Mouse (Mus musculus) intestine, postnatal 0 days (tissue): ENCODE measurements around the gene Dusp15. TPM values are rescaled to one million over a fixed set of nuclear protein-coding genes. Genes with fewer than 3 reads are reported as not detected.

ENCODE experiments used
- ATAC-seq: fragments of 200-750 bp; cut with Nextera tagmentation; 2 replicates; pipeline ENCODE4 v1.8.0; 2017; ENCODE audit warnings: mild to moderate bottlenecking, moderate TSS enrichment, moderate library complexity
- H3K27ac ChIP-seq: fragments of 300-500 bp; sonication (generic); 2 replicates; pipeline ENCODE4 v1.5.1; 2014; ENCODE audit warnings: mild to moderate bottlenecking, low read depth, low read length, moderate library complexity
- H3K27me3 ChIP-seq: fragments of 300-500 bp; sonication (generic); replicated peaks from 2 replicates; pipeline ENCODE4 v1.6.1; 2014; ENCODE audit warnings: low read length, mixed read lengths; ENCODE audit not compliant: control insufficient read depth, insufficient read depth
- H3K36me3 ChIP-seq: fragments of 300-500 bp; sonication (generic); 2 replicates; pipeline ENCODE4 v1.6.1; 2014; ENCODE audit warnings: mild to moderate bottlenecking, moderate library complexity; ENCODE audit not compliant: control insufficient read depth, insufficient read depth
- H3K4me1 ChIP-seq: fragments of 300-500 bp; sonication (generic); replicated peaks from 2 replicates; pipeline ENCODE4 v1.6.1; 2014; ENCODE audit warnings: antibody characterized with exemption, low read length, mixed read lengths; ENCODE audit not compliant: control insufficient read depth, insufficient read depth
- H3K4me2 ChIP-seq: fragments of 300-500 bp; sonication (generic); replicated peaks from 2 replicates; pipeline ENCODE4 v1.6.1; 2014; ENCODE audit warnings: low read depth, mild to moderate bottlenecking, moderate library complexity
- H3K4me3 ChIP-seq: fragments of 300-500 bp; sonication (generic); 2 replicates; pipeline ENCODE4 v1.5.1; 2014; ENCODE audit warnings: low read depth, low read length
- H3K9ac ChIP-seq: fragments of 300-500 bp; sonication (generic); 2 replicates; pipeline ENCODE4 v1.6.1; 2014; ENCODE audit warnings: mild to moderate bottlenecking, low read depth, low read length
- H3K9me3 ChIP-seq: fragments of 300-500 bp; sonication (generic); 2 replicates; pipeline ENCODE4 v1.6.1; 2016; ENCODE audit warnings: mixed run types; ENCODE audit not compliant: control insufficient read depth
- CTCF ChIP-seq: sonication (generic); IDR thresholded peaks from 2 replicates; pipeline ENCODE4 v1.5.1; 2016; ENCODE audit warnings: low read depth, mild to moderate bottlenecking, control low read depth, antibody characterized with exemption, moderate library complexity
- WGBS: fragments of 180-500 bp; shearing (Covaris S2); extraction: QIAGEN DNeasy Blood & Tissue Kit; methylation state at CpG from one replicate; pipeline ENCODE4 v1.1.7; 2014; 5-methylcytosine and 5-hydroxymethylcytosine counted together
- polyA plus RNA-seq: library from polyadenylated mRNA; unstranded; fragments of >200 nt; fragmentation: Nextera tagmentation; extraction: Ambion mirVana; gene quantifications from 2 replicates; pipeline ENCODE4 v1.2.1, GENCODE M21; 2015

Dusp15 gene
- polyA plus RNA-seq, 1 experiment from 2014 or later = 0.13 TPM

DNA sequence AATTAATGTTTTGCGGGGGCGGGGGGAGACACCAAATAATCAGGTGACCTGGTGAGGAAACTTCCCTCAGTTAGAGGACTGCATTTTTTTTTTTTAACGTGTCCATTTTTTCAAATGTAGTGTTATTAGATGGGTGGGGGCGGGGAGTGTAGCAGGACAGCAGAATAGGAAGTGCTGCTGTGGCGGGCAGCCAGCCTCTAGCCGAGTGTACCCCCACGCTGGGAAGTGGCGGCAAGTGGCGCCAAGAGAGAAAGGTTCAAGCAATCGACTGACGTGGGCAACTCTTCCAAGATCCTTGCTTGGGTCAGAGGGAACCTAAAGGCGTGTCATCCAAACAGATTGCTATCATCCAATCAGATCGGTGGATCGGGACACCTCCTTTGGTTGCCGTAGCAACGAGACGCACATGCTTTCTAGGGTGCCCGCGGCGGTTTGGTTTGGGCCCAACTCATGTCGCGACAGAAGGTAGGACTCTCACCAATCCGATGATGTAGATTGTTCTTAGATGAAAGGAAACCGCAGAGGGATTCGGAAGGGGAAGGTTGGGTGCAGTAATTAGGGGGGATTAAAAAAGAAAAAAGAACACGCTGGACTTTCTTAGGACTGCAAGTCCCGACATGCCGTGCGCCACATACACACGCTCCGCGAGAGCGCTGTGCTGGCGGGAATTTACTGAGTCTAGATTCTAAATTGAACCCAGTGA is 10.7 kb upstream of the Dusp15 start, which contains the start of gene Ttll9:
Ttll9 (plus strand) TSS at position 395 of the 703 bp plus-strand sequence.
- Histone ChIP-seq H3K27me3 (0 out of 2 replicates have a peak, but pooled peaks cover 4% of the 10 kb centered on the region), H3K4me2 (peak within 1 kb of the TSS; percentile 65), H3K9ac (no peak within 1 kb of the TSS), H3K36me3 (no peaks in the 10 kb centered on the region), H3K4me3 (peak within 1 kb of the TSS; percentile 37), H3K9me3 (no peaks in the 10 kb centered on the region), H3K27ac (no peak within 1 kb of the TSS), H3K4me1 (no peaks in the 10 kb centered on the region)
- peak; percentile 56; the same call in 1 of the 2 replicates for ATAC-seq
- WGBS = 3% methylated on average over 34 of the region's 34 CpGs
- TF ChIP-seq CTCF = no peak

DNA sequence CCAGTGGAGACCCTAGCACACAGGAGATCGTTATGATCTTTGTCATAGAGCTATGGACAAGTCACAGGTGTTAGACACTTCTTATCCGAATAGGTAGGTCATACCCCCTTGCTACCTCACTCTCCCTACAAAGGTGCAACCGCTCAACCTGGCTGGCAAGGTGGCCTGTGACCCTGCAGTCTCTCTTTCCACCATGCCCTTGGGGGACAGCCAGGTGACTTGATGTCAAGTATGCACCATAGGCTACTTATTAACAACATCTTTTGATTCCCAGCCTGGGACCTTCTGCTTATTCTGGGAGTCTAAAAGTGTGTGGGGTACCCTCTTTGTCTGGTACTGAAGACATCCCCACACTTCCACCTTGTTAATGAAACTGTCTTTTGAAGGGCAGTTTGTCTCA is 6.6 kb upstream of the Dusp15 start:
- Histone ChIP-seq H3K27ac (no peak overlapping the region), H3K4me3 (no peak overlapping the region), H3K4me1 (no peaks in the 10 kb centered on the region), H3K9me3 (no peaks in the 10 kb centered on the region), H3K36me3 (no peaks in the 10 kb centered on the region), H3K4me2 (no peak overlapping the region), H3K9ac (no peak overlapping the region), H3K27me3 (peaks cover 4% of the 10 kb centered on the region; the same call in 1 of the 2 replicates)
- 70% methylated on average over 3 of the region's 3 CpGs for WGBS
- no peak for ATAC-seq
- no peak for TF ChIP-seq CTCF

DNA sequence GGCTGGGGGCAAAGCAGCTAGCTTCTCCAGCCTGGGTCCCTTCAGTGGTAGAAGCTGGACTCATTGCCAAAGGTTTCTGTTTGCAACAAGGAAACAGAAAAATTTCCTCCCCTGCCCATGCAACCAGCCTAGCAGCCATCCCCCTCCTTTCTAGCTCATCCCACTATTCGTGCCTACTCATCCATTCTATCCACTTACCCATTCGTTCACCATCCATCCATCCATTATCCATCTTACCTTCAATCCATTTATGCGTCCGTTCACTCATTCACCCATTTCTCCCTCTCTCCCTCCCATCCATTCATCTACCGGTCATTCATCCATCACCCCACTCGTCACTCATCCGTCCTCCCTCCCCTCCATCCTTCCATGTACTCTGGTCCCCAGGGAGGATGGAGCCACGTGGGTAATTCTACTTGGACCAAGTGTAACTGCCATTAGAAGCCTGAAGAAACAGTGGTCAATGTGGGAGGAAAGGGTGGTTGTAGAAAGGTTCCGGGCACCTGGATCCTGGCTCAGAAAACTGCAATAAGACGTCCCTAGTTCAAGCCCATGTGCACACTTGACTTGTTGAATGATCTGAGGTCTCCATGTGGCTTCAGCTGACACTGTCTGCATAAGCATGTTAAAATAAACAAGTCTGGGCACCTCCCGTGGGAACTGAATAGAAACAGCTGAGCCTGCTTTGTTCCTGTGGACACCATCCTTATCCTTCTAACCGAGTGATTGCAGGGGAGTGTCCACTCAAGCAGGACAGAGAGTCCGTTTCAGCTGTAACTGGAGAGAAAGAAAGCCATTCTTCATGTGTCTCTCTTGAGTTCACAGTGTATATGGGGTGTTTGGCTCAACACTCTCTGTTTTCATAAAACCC is 587 bp upstream of the Dusp15 start:
- peaks cover 27% of the 10 kb centered on the region for H3K27me3 ChIP-seq
- no peak for ATAC-seq
- 21% methylated on average over 13 of the region's 13 CpGs for WGBS
- no peak overlapping the region for H3K27ac ChIP-seq
- no peak for TF ChIP-seq CTCF
- H3K9ac ChIP-seq = no peak overlapping the region
- no peaks in the 10 kb centered on the region for H3K36me3 ChIP-seq
- H3K4me1 ChIP-seq = no peaks in the 10 kb centered on the region
- H3K4me2 ChIP-seq = peak overlapping the region; percentile 91
- H3K4me3 ChIP-seq = peak overlapping the region; percentile 56
- no peaks in the 10 kb centered on the region for H3K9me3 ChIP-seq

DNA sequence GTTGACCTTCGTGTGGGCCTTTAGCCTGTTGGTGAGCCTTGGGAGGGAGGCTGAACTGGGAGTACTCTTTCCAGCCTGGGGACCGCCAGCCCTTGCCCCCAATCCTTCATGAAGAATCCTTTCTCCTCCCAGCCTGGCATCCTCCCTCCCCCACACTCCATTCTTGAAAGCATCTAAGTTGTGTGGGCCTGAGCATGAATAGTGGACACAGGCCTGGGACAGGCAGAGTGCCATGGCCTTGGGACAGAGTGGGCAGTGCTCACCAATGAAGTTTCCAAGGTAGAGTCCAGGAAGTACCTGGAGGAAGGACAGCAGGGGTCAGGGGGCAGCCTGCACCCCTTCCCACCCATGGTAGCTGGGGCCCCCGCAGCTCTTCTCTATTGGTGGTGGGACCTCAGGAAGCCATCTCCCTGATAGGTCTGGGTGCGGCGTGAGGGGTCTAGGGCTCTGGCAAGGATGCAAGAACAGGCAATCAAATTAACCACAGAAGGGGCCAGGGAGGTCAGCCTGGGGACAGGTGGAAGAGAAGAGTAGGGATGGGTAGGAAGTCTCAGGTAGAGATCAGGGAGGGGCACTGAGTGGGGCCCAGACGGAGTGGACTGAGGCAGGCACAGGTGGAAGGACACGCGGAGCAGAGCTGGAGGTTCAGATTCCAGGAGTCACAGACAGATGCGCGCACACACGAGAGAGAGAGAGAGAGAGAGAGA is 987 bp downstream of the Dusp15 start:
- WGBS = 33% methylated on average over 11 of the region's 11 CpGs
- Histone ChIP-seq H3K4me1 (no peaks in the 10 kb centered on the region), H3K9me3 (no peaks in the 10 kb centered on the region), H3K4me2 (0 out of 2 replicates have a peak overlapping the region, but pooled peaks have one; percentile 91), H3K36me3 (no peaks in the 10 kb centered on the region), H3K27me3 (peaks cover 28% of the 10 kb centered on the region), H3K4me3 (no peak overlapping the region), H3K27ac (no peak overlapping the region), H3K9ac (no peak overlapping the region)
- no peak for ATAC-seq
- TF ChIP-seq CTCF = no peak

DNA sequence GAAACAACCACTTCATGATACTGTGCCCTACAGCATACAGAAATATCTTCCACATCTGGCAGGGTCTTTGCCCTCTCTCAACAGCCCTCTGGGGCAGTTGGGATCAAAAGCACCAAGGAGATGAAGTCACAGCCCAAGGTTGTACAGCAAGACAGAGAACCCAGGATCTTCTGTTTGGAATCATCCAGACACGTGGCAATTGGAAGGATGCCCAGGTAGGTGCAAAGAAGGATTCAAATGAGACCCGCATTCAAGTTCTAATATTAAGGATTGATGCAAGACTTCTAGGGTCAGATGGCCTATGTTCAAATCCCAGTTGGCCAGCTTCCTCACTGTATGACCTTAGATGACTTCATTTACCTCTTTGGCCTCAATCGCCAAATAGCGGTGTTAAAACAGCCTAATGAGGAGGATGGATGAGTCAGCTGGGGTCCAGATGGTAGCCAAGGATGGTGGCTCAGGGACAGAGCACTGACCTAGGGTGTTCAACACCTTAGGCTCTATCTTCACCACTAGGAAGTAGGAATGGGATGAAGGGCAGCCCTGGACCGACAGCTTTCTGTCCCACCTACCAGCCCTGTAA is 3.0 kb downstream of the Dusp15 start:
- Histone ChIP-seq H3K27ac (no peak overlapping the region), H3K4me3 (no peak overlapping the region), H3K9me3 (no peaks in the 10 kb centered on the region), H3K36me3 (no peaks in the 10 kb centered on the region), H3K4me2 (no peak overlapping the region), H3K27me3 (peaks cover 43% of the 10 kb centered on the region), H3K4me1 (no peaks in the 10 kb centered on the region), H3K9ac (no peak overlapping the region)
- 84% methylated on average over 5 of the region's 5 CpGs for WGBS
- ATAC-seq = no peak
- TF ChIP-seq CTCF = no peak
